In genomic region chr17:22361101-22361781, GRCm38 (mm10) we compare ENCODE assay signal across 7 mouse cellular contexts. TPM values are rescaled to one million over a fixed set of nuclear protein-coding genes. Genes with fewer than 3 reads are reported as not detected.
A peak's percentile ranks its signal among the peaks of the same experiment; 100 is the strongest.
DNase-seq lines count a peak whose midpoint lies in the region; ATAC-seq and TF ChIP-seq lines count a peak whose summit lies in the region.
"Not testable (repeated sequence)": the region's sequence is repeated elsewhere in the genome, so short reads cannot be mapped to it uniquely, and the experiment has no call there.

Gene Zfp944 (minus strand): TSS chr17:22361400.
Gene Zfp758 (plus strand): TSS chr17:22361453.

- H3K27me3 ChIP-seq in embryonic facial prominence, embryonic 11.5 days (ENCODE audit: control insufficient read depth, insufficient read depth, low read length); intestine, postnatal 0 days (replicated peaks; ENCODE audit: control insufficient read depth, insufficient read depth, low read length); midbrain, embryonic 10.5 days (ENCODE audit: low read depth, poor library complexity, severe bottlenecking): not testable (repeated sequence)

- under 1% methylated on average over 21 of the region's 43 CpGs for WGBS in embryonic facial prominence, embryonic 11.5 days
- WGBS in intestine, postnatal 0 days = under 1% methylated on average over 28 of the region's 43 CpGs
- under 1% methylated on average over 24 of the region's 43 CpGs for WGBS in midbrain, embryonic 10.5 days

- DNase-seq in adrenal gland, postnatal 10 days = peak; percentile 64
- peak; percentile 53 for DNase-seq in embryonic facial prominence, embryonic 11.5 days (ENCODE audit: low spot score)
- peak; percentile 98 for DNase-seq in heart, adult 11 months
- peak; percentile 22 for DNase-seq in left cerebral cortex, postnatal 4 days
- DNase-seq in midbrain, embryonic 10.5 days (ENCODE audit: low spot score) = peak; percentile 69
- peak; percentile 7 to 11 for DNase-seq in right cerebral cortex, postnatal 36 days (ENCODE audit: low spot score in 2 of 2)

- peak within 1 kb of the TSS; percentile 36 for H3K4me2 ChIP-seq in embryonic facial prominence, embryonic 11.5 days (ENCODE audit: low read depth, low read length)
- peak within 1 kb of the TSS; percentile 72 for H3K4me2 ChIP-seq in intestine, postnatal 0 days (replicated peaks; ENCODE audit: low read depth)

- peak within 1 kb of the TSS; percentile 58 for H3K4me3 ChIP-seq in embryonic facial prominence, embryonic 11.5 days (ENCODE audit: low read depth, low read length)
- peak within 1 kb of the TSS; percentile 57 for H3K4me3 ChIP-seq in intestine, postnatal 0 days (ENCODE audit: low read depth, low read length)
- peak within 1 kb of the TSS; percentile 66 for H3K4me3 ChIP-seq in midbrain, embryonic 10.5 days

- intact Hi-C loops in left cerebral cortex, postnatal 4 days (cut with DNase I) = not testable (repeated sequence)

- not testable (repeated sequence) for H3K36me3 ChIP-seq in embryonic facial prominence, embryonic 11.5 days (replicated peaks; ENCODE audit: control insufficient read depth, insufficient read depth, low read depth, low read length); intestine, postnatal 0 days (ENCODE audit: control insufficient read depth, insufficient read depth)
- peaks cover 48% of the 10 kb centered on the region for H3K36me3 ChIP-seq in midbrain, embryonic 10.5 days

- not testable (repeated sequence) for H3K9me3 ChIP-seq in embryonic facial prominence, embryonic 11.5 days (replicated peaks; ENCODE audit: control insufficient read depth, low read length); intestine, postnatal 0 days (ENCODE audit: control insufficient read depth)
- H3K9me3 ChIP-seq in midbrain, embryonic 10.5 days (replicated peaks) = peaks cover 29% of the 10 kb centered on the region

- not testable (repeated sequence) for H3K27ac ChIP-seq in embryonic facial prominence, embryonic 11.5 days (replicated peaks; ENCODE audit: low read depth, low read length)
- H3K27ac ChIP-seq in intestine, postnatal 0 days (ENCODE audit: low read depth, low read length) = peak within 1 kb of the TSS; percentile 86
- H3K27ac ChIP-seq in midbrain, embryonic 10.5 days (replicated peaks) = peak within 1 kb of the TSS; percentile 86

- not testable (repeated sequence) for H3K4me1 ChIP-seq in embryonic facial prominence, embryonic 11.5 days (ENCODE audit: control insufficient read depth, insufficient read depth, low read length); intestine, postnatal 0 days (replicated peaks; ENCODE audit: control insufficient read depth, insufficient read depth, low read length)
- H3K4me1 ChIP-seq in midbrain, embryonic 10.5 days = peaks cover 12% of the 10 kb centered on the region

- H3K9ac ChIP-seq in embryonic facial prominence, embryonic 11.5 days (replicated peaks; ENCODE audit: low read length) = peak within 1 kb of the TSS; percentile 61
- H3K9ac ChIP-seq in intestine, postnatal 0 days (ENCODE audit: low read depth, low read length) = peak within 1 kb of the TSS; percentile 71

- not testable (repeated sequence) for TF ChIP-seq CTCF in intestine, postnatal 0 days (IDR thresholded peaks at IDR 0.05; ENCODE audit: low read depth)

- peak; percentile 98 for ATAC-seq in embryonic facial prominence, embryonic 11.5 days (replicated peaks; ENCODE audit: insufficient number of reproducible peaks, low FRiP score, low TSS enrichment, low read depth)
- ATAC-seq in intestine, postnatal 0 days = peak; percentile 99

RNA-seq across cellular contexts. Expression of gene Zfp944, which starts in this region (rescaled TPM):
- 1 to 10 TPM; 6.1 to 8.1 TPM for total RNA-seq in adrenal gland, postnatal 10 days (2021)
- 19.4 and 21.1 TPM in 2 replicates for polyA plus RNA-seq in embryonic facial prominence, embryonic 11.5 days (2014; fragmentation: Nextera tagmentation; extraction: Ambion mirVana)
- polyA plus RNA-seq in intestine, postnatal 0 days (2015; fragmentation: Nextera tagmentation; extraction: Ambion mirVana) = 9.6 TPM in 2 replicates
- 10 to 100 TPM; 10.1 to 12.5 TPM for total RNA-seq in left cerebral cortex, postnatal 4 days (2021)
- 14.8 TPM in 2 replicates for polyA plus RNA-seq in midbrain, embryonic 10.5 days (2016; fragmentation: Nextera tagmentation; extraction: Ambion mirVana)

RNA-seq across cellular contexts. Expression of gene Zfp758, which starts in this region (rescaled TPM):
- 1 to 10 TPM; 8.1 to 9.7 TPM for total RNA-seq in adrenal gland, postnatal 10 days (2021)
- 10.4 and 12.0 TPM in 2 replicates for polyA plus RNA-seq in embryonic facial prominence, embryonic 11.5 days (2014; fragmentation: Nextera tagmentation; extraction: Ambion mirVana)
- 5.7 and 7.6 TPM in 2 replicates for polyA plus RNA-seq in intestine, postnatal 0 days (2015; fragmentation: Nextera tagmentation; extraction: Ambion mirVana)
- 10 to 100 TPM in 1 of 2 experiments, 1 to 10 TPM in 1; 8.3 to 10.9 TPM for total RNA-seq in left cerebral cortex, postnatal 4 days (2021)
- polyA plus RNA-seq in midbrain, embryonic 10.5 days (2016; fragmentation: Nextera tagmentation; extraction: Ambion mirVana) = 7.7 and 9.0 TPM in 2 replicates

Comparison
In these comparisons a context has a peak if more than half of its experiments do, and no peak if none do; other contexts are left out.
1. DNase-seq: peak in every context shown above with its lines; median percentile 98 in heart, adult 11 months; 69 in midbrain, embryonic 10.5 days; 64 in adrenal gland, postnatal 10 days; 53 in embryonic facial prominence, embryonic 11.5 days; 22 in left cerebral cortex, postnatal 4 days; 9 in right cerebral cortex, postnatal 36 days.